Mouse (Mus musculus) kidney, adult 2 months (tissue): ENCODE data around the gene Llgl2. TPM values are rescaled to one million over a fixed set of nuclear protein-coding genes. Genes with fewer than 3 reads are reported as not detected.
A peak's percentile ranks its signal among the peaks of the same experiment; 100 is the strongest.

Experiments
- DNase-seq: peaks from one replicate; pipeline ENCODE4 v3.0.0; 2021
- H3K27ac ChIP-seq: fragments of 200-500 bp; 2 replicates; pipeline ENCODE4 v1.5.1; 2012; ENCODE audit warnings: low read depth, low read length, control low read depth, inconsistent platforms; ENCODE audit not compliant: insufficient read depth
- H3K27me3 ChIP-seq: fragments of 200-500 bp; replicated peaks from 2 replicates; pipeline ENCODE4 v1.6.1; 2012; ENCODE audit warnings: mild to moderate bottlenecking, moderate library complexity, low read length, inconsistent platforms; ENCODE audit not compliant: control insufficient read depth, insufficient read depth
- H3K36me3 ChIP-seq: fragments of 200-500 bp; 2 replicates; pipeline ENCODE4 v1.6.1; 2012; ENCODE audit warnings: mild to moderate bottlenecking, moderate library complexity, low read length, inconsistent platforms; ENCODE audit not compliant: control insufficient read depth, insufficient read depth
- H3K4me1 ChIP-seq: fragments of 200-500 bp; 2 replicates; pipeline ENCODE4 v1.6.1; 2011; ENCODE audit warnings: low read length; ENCODE audit not compliant: control insufficient read depth, insufficient read depth
- H3K4me3 ChIP-seq: fragments of 200-500 bp; 2 replicates; pipeline ENCODE4 v1.5.1; 2011; ENCODE audit warnings: mild to moderate bottlenecking, low read depth, low read length, control low read depth; ENCODE audit not compliant: insufficient read depth
- CTCF ChIP-seq: fragments of 200-500 bp; conservative IDR thresholded peaks from 2 replicates; pipeline ENCODE4 v1.5.1; 2011; ENCODE audit warnings: low read depth, mild to moderate bottlenecking, control low read depth, low read length, moderate library complexity, mixed read lengths; ENCODE audit not compliant: insufficient read depth, insufficient read length
- POLR2A ChIP-seq: fragments of 200-500 bp; IDR thresholded peaks from one replicate; pipeline ENCODE4 v1.6.1; 2011; ENCODE audit warnings: low read depth, low read length, control low read depth
- WGBS: fragments of 180-500 bp; shearing (Covaris S2); methylation state at CpG from one replicate; pipeline ENCODE4 v1.1.7; 2018; 5-methylcytosine and 5-hydroxymethylcytosine counted together
- polyA plus RNA-seq: library from polyadenylated mRNA; depleted of rRNA; stranded (reverse); fragments of >200 nt; gene quantifications from 2 replicates; pipeline ENCODE4 v1.2.3, GENCODE M21; 2012

The Llgl2 gene
- polyA plus RNA-seq, 1 experiment: 153 TPM

DNA sequence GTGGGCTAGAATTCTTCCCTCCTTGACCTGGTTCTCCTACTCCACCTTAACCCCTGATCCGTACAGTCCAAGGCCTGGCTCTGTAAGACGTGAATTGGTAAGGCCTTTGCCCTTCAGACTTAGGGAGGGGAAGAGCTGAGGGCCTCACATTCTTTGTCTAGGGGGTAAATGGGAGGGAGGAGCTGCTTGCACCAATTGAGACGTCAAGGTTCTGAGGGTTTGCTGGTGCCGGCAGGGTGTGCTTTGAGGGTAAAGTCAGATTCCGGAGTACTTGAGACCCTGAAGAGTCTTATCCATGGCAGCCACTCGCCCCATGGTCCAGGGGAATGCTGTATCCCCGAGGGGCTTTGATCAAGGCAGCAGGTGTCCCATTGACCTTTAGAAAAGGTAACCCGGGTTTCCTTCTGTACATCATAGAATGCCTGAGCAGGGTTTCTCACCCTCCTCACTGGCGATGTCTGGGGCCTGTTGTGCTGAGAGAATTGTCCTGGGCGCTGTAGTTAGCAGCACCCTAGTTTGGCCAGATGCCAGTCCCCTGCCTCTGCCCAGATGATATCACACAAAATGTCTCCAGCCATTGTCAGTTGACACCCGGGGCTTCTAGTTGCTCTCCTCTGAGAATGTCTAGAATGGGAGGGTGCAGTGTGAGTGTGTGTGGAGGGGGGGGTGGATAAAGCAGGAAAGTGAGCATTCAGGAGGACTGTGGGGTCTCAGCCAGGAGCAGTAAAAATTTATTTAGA lies 13.0 kb downstream of the Llgl2 start:
- no peak overlapping the region for H3K4me3 ChIP-seq
- DNase-seq: peak; percentile 84
- peaks cover 87% of the 10 kb centered on the region for H3K4me1 ChIP-seq
- H3K27me3 ChIP-seq: no peaks in the 10 kb centered on the region
- H3K36me3 ChIP-seq: no peaks in the 10 kb centered on the region
- WGBS: 30% methylated on average over 11 of the region's 11 CpGs
- TF ChIP-seq CTCF (no peak), POLR2A (no peak)
- peak overlapping the region; percentile 42 for H3K27ac ChIP-seq

- 44% methylated on average over 22 of the region's 22 CpGs for WGBS
- H3K4me3 ChIP-seq: no peak overlapping the region
- H3K36me3 ChIP-seq: no peaks in the 10 kb centered on the region
- peaks cover 87% of the 10 kb centered on the region for H3K4me1 ChIP-seq
- H3K27me3 ChIP-seq: no peaks in the 10 kb centered on the region
- peak; percentile 72 for DNase-seq
- H3K27ac ChIP-seq: peak overlapping the region; percentile 42
- TF ChIP-seq POLR2A: no peak
- TF ChIP-seq CTCF: no peak
Observed at GRCm38 (mm10) chr11:115837606-115838345, 13.9 kb downstream of the Llgl2 start.

DNA sequence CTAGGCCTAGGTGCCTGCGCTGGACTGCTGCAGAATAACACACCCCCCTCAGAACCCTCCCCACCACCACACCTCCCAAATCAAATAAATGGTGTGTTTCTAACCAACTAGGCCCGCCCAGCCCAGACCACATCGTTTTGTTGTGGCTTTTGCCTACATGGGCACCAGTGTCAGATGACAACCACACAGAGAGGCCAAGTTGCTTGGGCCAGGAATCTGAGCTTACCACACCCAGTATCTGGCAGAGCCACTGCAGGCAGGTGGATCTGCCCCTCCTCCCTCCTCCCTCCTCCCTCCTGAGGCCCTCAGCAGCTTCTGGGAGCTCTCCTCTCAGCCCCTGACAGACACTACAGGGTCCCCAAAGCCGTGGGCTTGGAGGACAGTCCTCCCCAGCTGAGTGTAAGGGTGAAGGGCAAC lies 15.1 kb downstream of the Llgl2 start:
- 35% methylated on average over 4 of the region's 4 CpGs for WGBS
- peak; percentile 80 for DNase-seq
- H3K4me1 ChIP-seq: peaks cover 84% of the 10 kb centered on the region

GRCm38 (mm10) chr11:115839732-115840131 lies 15.9 kb downstream of the Llgl2 start:
- Histone ChIP-seq H3K36me3 (no peaks in the 10 kb centered on the region), H3K4me1 (peaks cover 83% of the 10 kb centered on the region), H3K4me3 (no peak overlapping the region), H3K27ac (peak overlapping the region; percentile 10; the same call in 1 of the 2 replicates), H3K27me3 (no peaks in the 10 kb centered on the region)
- WGBS: 53% methylated on average over 3 of the region's 3 CpGs
- TF ChIP-seq POLR2A (no peak), CTCF (no peak)
- DNase-seq: no peak

More for the DNA sequence above, 15.1 kb downstream of the Llgl2 start:
- no peak overlapping the region for H3K4me3 ChIP-seq
- H3K27me3 ChIP-seq: no peaks in the 10 kb centered on the region
- TF ChIP-seq CTCF (no peak), POLR2A (no peak)
- H3K36me3 ChIP-seq: no peaks in the 10 kb centered on the region
- H3K27ac ChIP-seq: peak overlapping the region; percentile 15

DNA sequence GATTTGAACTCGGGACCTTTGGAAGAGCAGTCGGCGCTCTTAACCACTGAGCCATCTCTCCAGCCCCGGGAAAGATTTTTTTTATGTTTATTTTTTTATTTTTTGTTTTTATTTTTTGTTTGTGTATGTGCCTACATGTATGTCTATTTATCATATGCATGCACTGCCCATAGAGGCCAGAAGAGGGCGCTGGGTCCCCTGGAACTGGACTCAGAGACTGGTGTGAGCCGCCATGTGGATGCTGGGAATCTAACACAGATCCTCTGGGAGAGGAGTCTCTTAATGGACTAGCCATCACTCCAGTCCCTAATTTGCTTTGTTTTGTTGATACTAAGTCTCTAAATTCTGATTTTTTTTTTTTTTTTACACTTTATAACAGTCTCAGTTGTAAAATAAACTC lies 17.2 kb downstream of the Llgl2 start:
- WGBS: 90% methylated on average over 6 of the region's 6 CpGs
- no peak overlapping the region for H3K4me3 ChIP-seq
- no peak for DNase-seq
- peaks cover 74% of the 10 kb centered on the region for H3K4me1 ChIP-seq
- H3K36me3 ChIP-seq: peaks cover 8% of the 10 kb centered on the region
- H3K27me3 ChIP-seq: no peaks in the 10 kb centered on the region
- no peak overlapping the region for H3K27ac ChIP-seq
- TF ChIP-seq POLR2A (no peak), CTCF (peak; percentile 24)

GRCm38 (mm10) chr11:115841961-115842550 lies 18.2 kb downstream of the Llgl2 start:
- H3K36me3 ChIP-seq: peaks cover 8% of the 10 kb centered on the region
- peak overlapping the region; percentile 84 for H3K27ac ChIP-seq
- 22% methylated on average over 6 of the region's 6 CpGs for WGBS
- H3K4me3 ChIP-seq: no peak overlapping the region
- no peaks in the 10 kb centered on the region for H3K27me3 ChIP-seq
- H3K4me1 ChIP-seq: peaks cover 64% of the 10 kb centered on the region
- TF ChIP-seq POLR2A: no peak
- no peak for TF ChIP-seq CTCF
- peak; percentile 63 for DNase-seq

GRCm38 (mm10) chr11:115843141-115843890 lies 19.5 kb downstream of the Llgl2 start:
- Histone ChIP-seq H3K27me3 (no peaks in the 10 kb centered on the region), H3K27ac (peak overlapping the region; percentile 84), H3K4me3 (no peak overlapping the region), H3K36me3 (peaks cover 9% of the 10 kb centered on the region), H3K4me1 (peaks cover 51% of the 10 kb centered on the region)
- peak; percentile 46 for DNase-seq
- TF ChIP-seq POLR2A (no peak), CTCF (no peak)
- 61% methylated on average over 12 of the region's 14 CpGs for WGBS
